Mouse (Mus musculus): ENCODE measurements around the gene Col16a1. TPM values are rescaled to one million over a fixed set of nuclear protein-coding genes. Genes with fewer than 3 reads are reported as not detected.

Col16a1 gene
- polyA plus RNA-seq, 1 experiment from 2014 or later, result 47.7 TPM

- H3K36me3 ChIP-seq (ENCODE audit: control insufficient read depth, insufficient read depth, low read length), result no peaks in the 10 kb centered on the region
- no peak for TF ChIP-seq CTCF (IDR thresholded peaks at IDR 0.05; ENCODE audit: low read depth)
- no peak overlapping the region for H3K4me3 ChIP-seq (ENCODE audit: low read depth, low read length)
- no peaks in the 10 kb centered on the region for H3K9me3 ChIP-seq (ENCODE audit: control insufficient read depth, low read length)
- H3K27ac ChIP-seq (replicated peaks), result no peak overlapping the region
- no peaks in the 10 kb centered on the region for H3K4me1 ChIP-seq (replicated peaks; ENCODE audit: control insufficient read depth, insufficient read depth)
- H3K9ac ChIP-seq (ENCODE audit: low read length), result no peak overlapping the region
- no peaks in the 10 kb centered on the region for H3K27me3 ChIP-seq (ENCODE audit: control insufficient read depth, insufficient read depth, low read length)
- no peak for ATAC-seq (ENCODE audit: low FRiP score, low TSS enrichment)
- H3K4me2 ChIP-seq (replicated peaks; ENCODE audit: low read depth), result no peak overlapping the region
- 70% methylated on average over 3 of the region's 3 CpGs for WGBS
- DNase-seq (ENCODE audit: low spot score), result no peak
These were observed 47.5 kb downstream of the Col16a1 start for GRCm38 (mm10) chr4:130095137-130095536.

GRCm38 (mm10) chr4:130101183-130101582, 53.5 kb downstream of the Col16a1 start:
- TF ChIP-seq EP300 (optimal IDR thresholded peaks at IDR 0.05), result no peak
- no peak for TF ChIP-seq CTCF (IDR thresholded peaks at IDR 0.05; ENCODE audit: low read depth)
- no peaks in the 10 kb centered on the region for H3K9me3 ChIP-seq (ENCODE audit: control insufficient read depth, low read length)
- ATAC-seq (ENCODE audit: low FRiP score, low TSS enrichment) (0 out of 2 replicates have a peak, but pooled peaks have one; percentile 9), DNase-seq (ENCODE audit: low spot score) (no peak)
- no peak overlapping the region for H3K9ac ChIP-seq (ENCODE audit: low read length)
- peak overlapping the region; percentile 40; the same call in 1 of the 2 replicates for H3K27ac ChIP-seq (replicated peaks)
- H3K4me1 ChIP-seq (replicated peaks; ENCODE audit: control insufficient read depth, insufficient read depth), result peaks cover 6% of the 10 kb centered on the region
- H3K4me3 ChIP-seq (ENCODE audit: low read depth, low read length), result no peak overlapping the region
- no peaks in the 10 kb centered on the region for H3K27me3 ChIP-seq (ENCODE audit: control insufficient read depth, insufficient read depth, low read length)
- WGBS, result 35% methylated on average over 7 of the region's 8 CpGs
- no peak overlapping the region for H3K4me2 ChIP-seq (replicated peaks; ENCODE audit: low read depth)
- no peaks in the 10 kb centered on the region for H3K36me3 ChIP-seq (ENCODE audit: control insufficient read depth, insufficient read depth, low read length)

GRCm38 (mm10) chr4:130102111-130102651, 54.5 kb downstream of the Col16a1 start, which contains the start of gene Pef1:
Pef1 (plus strand) TSS chr4:130102558.
- H3K27me3 ChIP-seq (ENCODE audit: control insufficient read depth, insufficient read depth, low read length), result no peaks in the 10 kb centered on the region
- H3K9ac ChIP-seq (ENCODE audit: low read length), result no peak within 1 kb of the TSS
- ATAC-seq (ENCODE audit: low FRiP score, low TSS enrichment), result 0 out of 2 replicates have a peak, but pooled peaks have one; percentile 9
- TF ChIP-seq EP300 (optimal IDR thresholded peaks at IDR 0.05), result no peak
- TF ChIP-seq CTCF (IDR thresholded peaks at IDR 0.05; ENCODE audit: low read depth), result no peak
- peak; percentile 43 for DNase-seq (ENCODE audit: low spot score)
- H3K4me2 ChIP-seq (replicated peaks; ENCODE audit: low read depth), result no peak within 1 kb of the TSS
- 0 out of 2 replicates have a peak within 1 kb of the TSS, but pooled peaks have one; percentile 49 for H3K27ac ChIP-seq (replicated peaks)
- no peaks in the 10 kb centered on the region for H3K9me3 ChIP-seq (ENCODE audit: control insufficient read depth, low read length)
- peaks cover 9% of the 10 kb centered on the region for H3K4me1 ChIP-seq (replicated peaks; ENCODE audit: control insufficient read depth, insufficient read depth)
- no peaks in the 10 kb centered on the region for H3K36me3 ChIP-seq (ENCODE audit: control insufficient read depth, insufficient read depth, low read length)
- no peak within 1 kb of the TSS for H3K4me3 ChIP-seq (ENCODE audit: low read depth, low read length)
- WGBS, result 9% methylated on average over 6 of the region's 6 CpGs

- WGBS, result 79% methylated on average over 12 of the region's 12 CpGs
- H3K4me1 ChIP-seq (replicated peaks; ENCODE audit: control insufficient read depth, insufficient read depth), result peaks cover 11% of the 10 kb centered on the region
- H3K27ac ChIP-seq (replicated peaks), result no peak overlapping the region
- H3K27me3 ChIP-seq (ENCODE audit: control insufficient read depth, insufficient read depth, low read length), result no peaks in the 10 kb centered on the region
- no peaks in the 10 kb centered on the region for H3K9me3 ChIP-seq (ENCODE audit: control insufficient read depth, low read length)
- no peak for DNase-seq (ENCODE audit: low spot score)
- no peak overlapping the region for H3K4me3 ChIP-seq (ENCODE audit: low read depth, low read length)
- H3K36me3 ChIP-seq (ENCODE audit: control insufficient read depth, insufficient read depth, low read length), result no peaks in the 10 kb centered on the region
- TF ChIP-seq EP300 (optimal IDR thresholded peaks at IDR 0.05), result no peak
- peak; percentile 47 for TF ChIP-seq CTCF (IDR thresholded peaks at IDR 0.05; ENCODE audit: low read depth)
- no peak overlapping the region for H3K4me2 ChIP-seq (replicated peaks; ENCODE audit: low read depth)
- H3K9ac ChIP-seq (ENCODE audit: low read length), result no peak overlapping the region
- ATAC-seq (ENCODE audit: low FRiP score, low TSS enrichment), result no peak
These were observed 56.0 kb downstream of the Col16a1 start for GRCm38 (mm10) chr4:130103632-130104031.

GRCm38 (mm10) chr4:130104584-130104983, 56.9 kb downstream of the Col16a1 start:
- Histone ChIP-seq H3K9ac (ENCODE audit: low read length) (no peak overlapping the region), H3K27ac (replicated peaks) (peak overlapping the region; percentile 3; the same call in 1 of the 2 replicates), H3K4me3 (ENCODE audit: low read depth, low read length) (no peak overlapping the region), H3K9me3 (ENCODE audit: control insufficient read depth, low read length) (no peaks in the 10 kb centered on the region), H3K36me3 (ENCODE audit: control insufficient read depth, insufficient read depth, low read length) (no peaks in the 10 kb centered on the region), H3K4me2 (replicated peaks; ENCODE audit: low read depth) (no peak overlapping the region), H3K27me3 (ENCODE audit: control insufficient read depth, insufficient read depth, low read length) (no peaks in the 10 kb centered on the region), H3K4me1 (replicated peaks; ENCODE audit: control insufficient read depth, insufficient read depth) (peaks cover 13% of the 10 kb centered on the region)
- peak; percentile 40 for DNase-seq (ENCODE audit: low spot score)
- WGBS, result 34% methylated on average over 4 of the region's 4 CpGs
- ATAC-seq (ENCODE audit: low FRiP score, low TSS enrichment), result peak; percentile 3; the same call in 1 of the 2 replicates
- TF ChIP-seq EP300 (optimal IDR thresholded peaks at IDR 0.05) (no peak), CTCF (IDR thresholded peaks at IDR 0.05; ENCODE audit: low read depth) (no peak)

- Histone ChIP-seq H3K4me3 (ENCODE audit: low read depth, low read length) (peak overlapping the region; percentile 74), H3K27ac (replicated peaks) (peak overlapping the region; percentile 89), H3K9me3 (ENCODE audit: control insufficient read depth, low read length) (no peaks in the 10 kb centered on the region), H3K4me2 (replicated peaks; ENCODE audit: low read depth) (peak overlapping the region; percentile 68), H3K27me3 (ENCODE audit: control insufficient read depth, insufficient read depth, low read length) (no peaks in the 10 kb centered on the region), H3K4me1 (replicated peaks; ENCODE audit: control insufficient read depth, insufficient read depth) (peaks cover 7% of the 10 kb centered on the region), H3K36me3 (ENCODE audit: control insufficient read depth, insufficient read depth, low read length) (no peaks in the 10 kb centered on the region), H3K9ac (ENCODE audit: low read length) (peak overlapping the region; percentile 75; the same call in 1 of the 2 replicates)
- 8% methylated on average over 14 of the region's 14 CpGs for WGBS
- ATAC-seq (ENCODE audit: low FRiP score, low TSS enrichment), result peak; percentile 70
- TF ChIP-seq EP300 (optimal IDR thresholded peaks at IDR 0.05) (no peak), CTCF (IDR thresholded peaks at IDR 0.05; ENCODE audit: low read depth) (no peak)
- no peak for DNase-seq (ENCODE audit: low spot score)
These were observed 59.4 kb downstream of the Col16a1 start for GRCm38 (mm10) chr4:130107065-130107443.

All from stomach, postnatal 0 days (tissue).